Mouse (Mus musculus) limb, embryonic 10.5 days (tissue): ENCODE data around the gene Cracr2a. TPM values are rescaled to one million over a fixed set of nuclear protein-coding genes. Genes with fewer than 3 reads are reported as not detected.
A peak's percentile ranks its signal among the peaks of the same experiment; 100 is the strongest.

Experiments used
- DNase-seq: peaks from one replicate; pipeline ENCODE4 v3.0.0-alpha.2; 2017; ENCODE audit warnings: low spot score
- H3K27ac ChIP-seq: fragments of 300-500 bp; sonication (generic); 2 replicates; pipeline ENCODE4 v1.5.1; 2016; ENCODE audit warnings: mild to moderate bottlenecking
- H3K27me3 ChIP-seq: fragments of 300-500 bp; sonication (generic); 2 replicates; pipeline ENCODE4 v1.6.1; 2016; ENCODE audit warnings: low read depth, mild to moderate bottlenecking; ENCODE audit not compliant: poor library complexity, severe bottlenecking
- H3K36me3 ChIP-seq: fragments of 300-500 bp; sonication (generic); 2 replicates; pipeline ENCODE4 v1.6.1; 2016; ENCODE audit warnings: mild to moderate bottlenecking, moderate library complexity
- H3K4me1 ChIP-seq: fragments of 300-500 bp; sonication (generic); 2 replicates; pipeline ENCODE4 v1.6.1; 2016
- H3K4me3 ChIP-seq: fragments of 300-500 bp; sonication (generic); 2 replicates; pipeline ENCODE4 v1.5.1; 2016; ENCODE audit warnings: mild to moderate bottlenecking, moderate library complexity
- H3K9me3 ChIP-seq: fragments of 300-500 bp; sonication (generic); replicated peaks from 2 replicates; pipeline ENCODE4 v1.6.1; 2016; ENCODE audit warnings: mild to moderate bottlenecking
- WGBS: fragments of 180-500 bp; shearing (Covaris S2); methylation state at CpG from one replicate; pipeline ENCODE4 v1.1.7; 2016; 5-methylcytosine and 5-hydroxymethylcytosine counted together
- polyA plus RNA-seq: library from polyadenylated mRNA; unstranded; fragments of >200 nt; fragmentation: Nextera tagmentation; extraction: Ambion mirVana; gene quantifications from 2 replicates; pipeline ENCODE4 v1.2.1, GENCODE M21; 2016

Cracr2a gene
- polyA plus RNA-seq, 1 experiment from 2014 or later, result 2.1 TPM

DNA sequence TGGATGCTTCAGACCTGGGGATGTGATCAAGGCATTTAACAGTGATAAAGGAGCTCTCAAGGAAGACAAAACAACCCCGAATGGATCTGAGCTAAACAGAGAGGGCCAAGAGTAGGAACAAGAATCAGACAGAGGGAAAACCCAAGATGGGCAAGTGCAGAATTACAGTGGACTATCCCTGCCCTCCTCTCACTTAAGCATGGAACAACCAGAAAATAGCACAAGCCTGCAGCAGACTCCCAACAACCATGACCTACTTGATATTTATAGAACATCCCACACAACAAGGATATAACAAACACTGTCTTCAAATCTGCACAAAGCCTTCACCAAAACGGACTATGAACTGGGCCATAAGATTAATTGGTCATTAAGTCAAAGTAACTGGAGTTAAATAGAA, 23.0 kb upstream of the Cracr2a start:
- DNase-seq, result no peak
- Histone ChIP-seq H3K4me3 (no peak overlapping the region), H3K36me3 (no peaks in the 10 kb centered on the region), H3K9me3 (no peaks in the 10 kb centered on the region), H3K4me1 (peaks cover 13% of the 10 kb centered on the region; the same call in 1 of the 2 replicates), H3K27me3 (peaks cover 14% of the 10 kb centered on the region), H3K27ac (no peak overlapping the region)
- WGBS, result 81% methylated on average over 2 of the region's 2 CpGs

DNA sequence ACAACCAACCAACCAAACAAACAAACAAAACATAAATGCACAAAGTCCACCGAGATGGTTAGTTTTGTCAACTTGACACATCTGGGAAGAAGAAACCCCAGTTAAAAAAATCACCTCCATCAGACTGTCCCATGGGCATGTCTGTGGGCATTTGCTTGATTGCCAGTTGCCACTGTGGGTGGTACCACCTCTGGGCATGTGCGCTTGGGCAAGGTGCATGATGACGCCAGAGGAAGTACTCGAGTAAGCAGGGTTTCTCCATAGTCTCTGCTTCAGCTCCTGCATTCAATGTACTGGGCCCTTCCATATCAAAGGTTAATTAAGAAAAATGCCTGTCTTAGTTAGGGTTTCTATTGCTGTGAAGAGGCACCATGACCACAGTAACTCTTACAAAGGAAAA, 21.9 kb upstream of the Cracr2a start:
- Histone ChIP-seq H3K9me3 (no peaks in the 10 kb centered on the region), H3K36me3 (no peaks in the 10 kb centered on the region), H3K4me1 (peaks cover 13% of the 10 kb centered on the region; the same call in 1 of the 2 replicates), H3K27me3 (peaks cover 16% of the 10 kb centered on the region), H3K4me3 (no peak overlapping the region), H3K27ac (no peak overlapping the region)
- DNase-seq, result no peak
- 87% methylated on average over 4 of the region's 4 CpGs for WGBS

DNA sequence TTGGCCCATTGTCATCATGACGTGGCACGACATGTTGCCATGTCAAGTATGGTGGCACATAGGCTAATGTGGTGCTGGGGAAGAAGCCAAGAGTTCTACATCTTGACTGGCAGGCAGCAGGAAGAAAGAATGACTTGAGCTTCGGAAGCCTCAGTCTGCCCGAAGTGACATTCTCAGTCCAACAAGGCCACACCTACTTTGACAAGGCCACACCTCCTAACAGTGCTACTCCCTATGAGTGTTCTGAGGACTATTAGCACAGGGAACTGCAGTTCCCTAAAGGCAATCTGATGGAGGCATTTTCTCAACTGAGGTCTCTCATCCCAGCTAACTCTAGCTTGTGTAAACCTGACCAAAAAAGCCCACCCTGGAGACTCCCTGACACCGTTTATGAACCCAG, 21.5 kb upstream of the Cracr2a start:
- Histone ChIP-seq H3K27ac (no peak overlapping the region), H3K4me1 (peaks cover 13% of the 10 kb centered on the region; the same call in 1 of the 2 replicates), H3K9me3 (no peaks in the 10 kb centered on the region), H3K36me3 (no peaks in the 10 kb centered on the region), H3K27me3 (peaks cover 16% of the 10 kb centered on the region), H3K4me3 (no peak overlapping the region)
- WGBS, result 68% methylated on average over 5 of the region's 5 CpGs
- DNase-seq, result no peak

DNA sequence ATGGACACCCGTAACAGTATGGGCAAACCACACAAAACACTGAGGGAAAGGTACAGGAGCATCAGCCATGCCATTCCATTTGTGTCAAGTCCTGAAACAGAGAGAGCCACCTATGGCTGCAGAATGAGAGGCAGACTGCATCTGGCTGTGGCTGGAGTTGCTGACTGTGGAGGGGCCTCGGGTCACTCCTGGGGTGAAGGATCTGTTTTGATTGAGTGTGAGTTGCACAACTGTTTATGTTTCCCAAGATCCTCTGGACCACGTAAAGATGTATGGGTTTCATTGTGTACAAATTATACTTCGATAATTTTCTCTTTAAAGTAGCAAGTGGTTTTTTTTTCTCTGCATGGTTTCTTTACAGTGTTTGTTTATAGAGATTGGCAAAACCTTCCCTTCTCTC, 20.6 kb upstream of the Cracr2a start:
- WGBS, result 73% methylated on average over 4 of the region's 4 CpGs
- Histone ChIP-seq H3K4me3 (no peak overlapping the region), H3K4me1 (peaks cover 13% of the 10 kb centered on the region; the same call in 1 of the 2 replicates), H3K27me3 (peaks cover 16% of the 10 kb centered on the region), H3K27ac (no peak overlapping the region), H3K9me3 (no peaks in the 10 kb centered on the region), H3K36me3 (no peaks in the 10 kb centered on the region)
- DNase-seq, result no peak

DNA sequence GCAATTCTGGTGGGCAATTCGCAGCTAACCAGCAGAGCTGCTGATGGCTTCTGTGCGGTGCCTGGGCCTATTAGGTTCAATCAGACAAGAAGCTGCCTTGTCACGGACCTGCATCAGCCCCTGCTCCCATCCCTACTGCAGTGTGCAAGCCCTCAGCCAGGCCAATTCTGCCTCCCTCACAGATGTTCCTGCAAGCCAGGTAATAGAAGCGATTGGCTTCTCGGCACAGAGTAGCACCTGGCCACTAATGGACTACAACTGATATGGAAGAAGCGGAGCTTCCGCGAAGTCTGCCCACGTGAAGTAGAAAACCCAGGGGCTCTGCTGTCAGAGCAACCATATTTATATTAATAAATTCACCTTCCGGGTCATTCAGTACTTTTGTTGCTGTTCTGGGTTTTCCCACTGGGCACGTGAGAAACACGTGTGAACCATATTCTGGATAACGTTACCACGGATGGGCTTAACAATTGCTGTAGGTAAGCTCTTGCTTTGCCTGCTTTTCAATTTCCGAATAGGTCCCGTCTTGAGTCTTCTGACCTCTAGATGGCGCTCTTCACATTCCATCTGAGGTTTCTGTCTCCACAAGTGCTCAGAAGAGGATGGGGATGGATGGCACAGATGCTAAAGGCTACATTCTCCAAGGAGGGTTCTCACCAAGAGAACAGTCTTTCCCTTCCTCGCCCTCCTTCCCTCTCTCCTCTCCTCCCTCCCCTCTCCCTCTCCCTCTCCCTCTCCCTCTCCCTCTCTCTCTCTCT, 19.3 kb upstream of the Cracr2a start:
- 0 out of 2 replicates have a peak overlapping the region, but pooled peaks have one; percentile 14 for H3K27ac ChIP-seq
- WGBS, result 38% methylated on average over 18 of the region's 18 CpGs
- H3K4me3 ChIP-seq, result no peak overlapping the region
- DNase-seq, result peak; percentile 68
- H3K27me3 ChIP-seq, result peaks cover 16% of the 10 kb centered on the region
- no peaks in the 10 kb centered on the region for H3K9me3 ChIP-seq
- H3K36me3 ChIP-seq, result no peaks in the 10 kb centered on the region
- peaks cover 14% of the 10 kb centered on the region; the same call in 1 of the 2 replicates for H3K4me1 ChIP-seq

DNA sequence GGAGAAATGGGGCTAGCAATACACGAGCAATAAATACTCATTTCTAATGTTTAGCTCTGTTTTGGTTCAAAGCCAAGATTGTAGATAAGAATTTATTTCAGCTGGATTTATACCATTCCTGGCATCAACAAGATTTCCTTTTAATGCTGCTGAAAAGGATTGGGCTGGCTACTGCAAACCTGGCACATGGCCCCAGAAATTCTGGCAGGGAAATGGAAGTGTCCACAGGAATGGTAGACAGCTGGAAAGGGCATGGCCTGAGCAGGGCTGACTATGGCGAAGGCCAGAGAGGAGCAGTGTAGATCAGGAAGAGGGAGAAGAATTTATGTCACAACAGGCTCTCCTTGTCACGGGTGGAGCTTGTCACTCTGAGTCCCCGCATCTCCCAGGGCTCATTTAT, 14.5 kb upstream of the Cracr2a start:
- Histone ChIP-seq H3K4me1 (peaks cover 26% of the 10 kb centered on the region), H3K36me3 (no peaks in the 10 kb centered on the region), H3K9me3 (no peaks in the 10 kb centered on the region), H3K27me3 (peaks cover 13% of the 10 kb centered on the region), H3K27ac (no peak overlapping the region), H3K4me3 (no peak overlapping the region)
- WGBS, result 75% methylated on average over 4 of the region's 4 CpGs
- no peak for DNase-seq

DNA sequence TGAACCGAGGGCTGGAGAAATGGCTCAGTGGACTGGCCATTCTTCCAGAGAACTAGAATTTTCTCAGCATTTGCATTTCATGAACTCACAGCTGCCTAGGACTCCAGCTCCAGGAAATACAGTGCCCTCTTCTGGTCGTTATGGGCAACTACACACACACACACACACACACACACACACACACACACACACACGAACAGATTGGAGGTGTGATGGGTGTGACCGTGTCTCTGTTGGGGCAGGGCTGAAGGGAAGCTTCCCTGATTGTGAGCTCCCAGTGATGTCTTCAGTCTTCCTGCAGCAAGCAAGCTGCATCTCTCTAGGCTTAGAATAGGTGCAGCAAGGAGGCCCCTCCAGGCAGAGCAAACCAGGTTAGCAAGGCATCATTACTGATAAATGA, 8.2 kb upstream of the Cracr2a start:
- DNase-seq, result no peak
- no peaks in the 10 kb centered on the region for H3K36me3 ChIP-seq
- WGBS, result 77% methylated on average over 4 of the region's 4 CpGs
- no peaks in the 10 kb centered on the region for H3K9me3 ChIP-seq
- H3K27me3 ChIP-seq, result no peaks in the 10 kb centered on the region
- peaks cover 15% of the 10 kb centered on the region for H3K4me1 ChIP-seq
- H3K27ac ChIP-seq, result no peak overlapping the region
- H3K4me3 ChIP-seq, result no peak overlapping the region

DNA sequence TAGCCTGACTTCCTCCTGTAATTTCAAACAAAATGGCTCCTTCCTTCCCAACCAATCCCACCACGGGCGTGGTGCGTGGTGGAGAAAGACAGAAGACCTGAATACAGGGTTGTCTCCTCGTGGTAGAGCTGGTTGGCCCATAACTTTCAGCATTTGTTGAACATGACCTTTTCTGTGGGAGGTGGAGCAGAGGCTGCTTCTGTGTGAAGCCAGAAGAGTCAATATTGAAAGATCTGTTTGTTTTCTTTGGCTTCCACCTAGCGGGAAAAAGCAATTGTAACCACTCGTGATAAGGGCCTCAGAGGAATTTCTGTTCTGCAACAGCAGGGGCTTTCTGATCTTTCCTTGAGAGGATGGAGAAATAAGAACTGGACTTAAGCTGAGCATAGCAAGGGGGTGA, 5.6 kb upstream of the Cracr2a start:
- H3K27ac ChIP-seq, result no peak overlapping the region
- 0 out of 2 replicates have a peak, but pooled peaks cover 10% of the 10 kb centered on the region for H3K27me3 ChIP-seq
- H3K9me3 ChIP-seq, result no peaks in the 10 kb centered on the region
- no peak for DNase-seq
- H3K4me1 ChIP-seq, result peaks cover 4% of the 10 kb centered on the region; the same call in 1 of the 2 replicates
- H3K4me3 ChIP-seq, result no peak overlapping the region
- H3K36me3 ChIP-seq, result no peaks in the 10 kb centered on the region
- 80% methylated on average over 6 of the region's 6 CpGs for WGBS

DNA sequence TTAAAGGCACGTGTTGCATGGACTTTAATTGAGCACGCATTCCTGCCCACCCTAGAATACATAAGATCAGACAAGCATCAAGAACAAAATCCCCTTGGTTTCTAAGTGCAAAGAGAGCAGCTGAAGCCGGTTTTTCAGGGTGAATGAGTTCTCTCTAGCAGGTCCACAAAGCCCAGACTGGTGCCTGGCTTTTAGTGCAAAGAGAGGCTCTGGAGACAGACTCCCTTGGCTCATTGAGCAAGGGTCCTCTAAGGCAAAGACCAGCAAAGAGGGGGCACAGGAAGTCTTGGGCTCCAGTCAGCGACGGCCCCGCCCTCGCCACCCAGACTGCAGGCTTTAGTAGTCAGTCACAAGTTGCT, 287 bp upstream of the Cracr2a start:
- 11% methylated on average over 7 of the region's 7 CpGs for whole genome bisulfite sequencing

DNA sequence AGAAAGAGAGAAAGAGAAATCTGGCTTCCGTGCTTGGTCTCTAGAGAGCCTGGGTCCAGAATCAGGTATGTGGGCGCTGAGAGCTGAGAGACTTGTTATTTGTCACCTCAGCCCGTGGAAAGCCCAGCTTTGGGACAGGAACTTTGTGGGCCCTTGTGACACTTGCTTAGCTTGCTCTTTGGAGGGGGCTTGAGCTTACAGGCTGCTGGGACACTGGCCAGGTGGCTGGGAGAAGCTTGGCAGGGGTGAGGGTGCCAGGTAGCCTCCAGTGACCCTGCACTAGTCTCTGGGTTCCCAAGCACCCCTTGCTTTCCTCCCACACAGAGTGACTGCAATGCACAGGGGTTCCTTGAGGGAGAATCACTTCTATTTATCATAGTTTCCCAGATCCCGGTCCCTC, 2.4 kb downstream of the Cracr2a start:
- DNase-seq, result no peak
- Histone ChIP-seq H3K9me3 (no peaks in the 10 kb centered on the region), H3K27ac (peak overlapping the region; percentile 10; the same call in 1 of the 2 replicates), H3K27me3 (0 out of 2 replicates have a peak, but pooled peaks cover 10% of the 10 kb centered on the region), H3K4me3 (no peak overlapping the region), H3K36me3 (no peaks in the 10 kb centered on the region), H3K4me1 (peaks cover 22% of the 10 kb centered on the region)
- 76% methylated on average over 4 of the region's 4 CpGs for WGBS

More for the DNA sequence above, 287 bp upstream of the Cracr2a start:
- Histone ChIP-seq H3K4me3 (peak overlapping the region; percentile 62), H3K27me3 (0 out of 2 replicates have a peak, but pooled peaks cover 10% of the 10 kb centered on the region), H3K9me3 (no peaks in the 10 kb centered on the region), H3K4me1 (peaks cover 22% of the 10 kb centered on the region), H3K27ac (peak overlapping the region; percentile 87), H3K36me3 (no peaks in the 10 kb centered on the region)
- DNase-seq, result no peak

DNA sequence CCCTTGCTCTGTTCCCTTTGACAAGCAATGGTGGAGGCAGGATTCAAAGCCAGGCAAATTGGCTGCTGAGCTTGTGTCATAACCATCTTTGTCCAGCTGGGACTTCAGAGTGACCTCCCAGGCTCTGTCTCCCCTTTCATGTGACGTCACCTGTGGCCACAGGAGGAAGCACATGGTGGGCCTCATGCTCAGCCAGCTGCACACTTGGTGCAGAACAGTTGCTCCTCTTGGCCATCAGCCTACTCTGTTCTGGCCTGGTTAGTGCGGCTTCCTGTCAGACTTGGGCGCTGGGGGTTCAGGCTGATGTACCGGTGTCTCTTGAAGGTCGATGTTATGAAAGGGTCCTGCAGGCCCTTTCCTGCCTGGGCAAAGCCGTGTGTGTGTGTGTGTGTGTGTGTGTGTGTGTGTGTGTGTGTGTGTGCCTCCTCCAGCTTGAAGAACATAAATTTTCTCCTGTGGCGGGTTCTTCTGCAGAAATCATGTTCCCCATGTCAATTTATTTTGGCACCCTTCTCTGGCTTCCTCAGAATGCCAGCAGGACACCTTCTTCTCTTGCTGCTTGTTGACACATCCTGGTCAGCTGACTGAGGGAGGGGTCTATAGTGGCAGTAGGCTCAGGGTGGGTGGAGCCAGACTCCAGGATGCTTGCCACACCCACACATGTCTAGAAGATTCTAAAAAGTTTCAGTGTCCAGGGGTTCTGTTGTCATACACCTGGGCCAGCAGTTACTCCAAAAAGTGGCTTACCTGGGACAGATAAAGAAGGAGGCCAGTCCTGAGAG, 5.0 kb downstream of the Cracr2a start:
- DNase-seq, result no peak
- Histone ChIP-seq H3K36me3 (no peaks in the 10 kb centered on the region), H3K4me3 (no peak overlapping the region), H3K4me1 (peaks cover 26% of the 10 kb centered on the region), H3K27ac (no peak overlapping the region; the same call in 1 of the 2 replicates), H3K27me3 (no peaks in the 10 kb centered on the region), H3K9me3 (no peaks in the 10 kb centered on the region)
- 88% methylated on average over 7 of the region's 7 CpGs for WGBS

DNA sequence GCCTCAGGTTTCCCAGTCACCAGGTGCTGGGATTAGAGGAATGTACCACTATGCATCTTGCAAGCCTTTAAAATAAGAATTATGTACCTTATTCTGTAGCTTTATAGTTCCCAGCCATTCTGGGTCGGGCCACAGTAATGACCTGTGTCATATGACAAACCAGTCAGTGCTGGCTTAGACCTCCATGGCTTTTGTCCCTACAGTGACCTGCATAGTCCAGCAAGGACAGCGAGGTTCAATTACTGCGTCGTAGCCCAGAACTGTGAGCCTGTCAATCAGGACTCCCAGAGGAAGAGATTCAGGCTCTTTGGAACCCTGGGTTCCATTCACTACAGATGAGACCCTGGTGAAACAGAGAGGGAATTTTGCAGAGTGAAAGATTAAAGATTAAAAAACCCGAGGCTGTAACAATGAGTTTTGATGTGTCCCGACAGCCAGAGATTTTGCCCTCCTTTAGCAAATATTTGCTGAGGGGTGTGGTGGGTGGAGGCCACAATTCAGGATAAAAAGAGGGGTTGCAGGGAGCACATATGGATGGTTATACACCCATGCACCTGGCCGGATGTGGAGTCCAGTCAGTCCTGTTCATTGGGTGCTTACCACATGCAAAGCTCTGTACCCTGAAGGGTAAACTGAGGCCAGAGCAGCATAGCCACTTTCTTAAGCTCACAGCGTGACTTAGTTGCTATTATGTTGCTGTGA, 10.9 kb downstream of the Cracr2a start:
- Histone ChIP-seq H3K9me3 (no peaks in the 10 kb centered on the region), H3K27me3 (no peaks in the 10 kb centered on the region), H3K4me3 (no peak overlapping the region), H3K27ac (no peak overlapping the region; the same call in 1 of the 2 replicates), H3K4me1 (peaks cover 45% of the 10 kb centered on the region), H3K36me3 (no peaks in the 10 kb centered on the region)
- WGBS, result 76% methylated on average over 8 of the region's 8 CpGs
- no peak for DNase-seq
